Mouse (Mus musculus): ENCODE measurements around the gene Hist2h2bb. TPM values are rescaled to one million over a fixed set of nuclear protein-coding genes. Genes with fewer than 3 reads are reported as not detected.

The Hist2h2bb gene
- polyA plus RNA-seq, 1 experiment from 2014 or later: 13.0 TPM

GRCm38 (mm10) chr3:96247356-96248140 lies 22.0 kb upstream of the Hist2h2bb start:
- Histone ChIP-seq H3K36me3 (ENCODE audit: control insufficient read depth, insufficient read depth, low read length) (no peaks in the 10 kb centered on the region), H3K9me3 (ENCODE audit: control insufficient read depth, low read length) (no peaks in the 10 kb centered on the region), H3K9ac (ENCODE audit: low read length) (peak overlapping the region; percentile 68), H3K27ac (ENCODE audit: low read length) (peak overlapping the region; percentile 29; the same call in 1 of the 2 replicates), H3K4me1 (replicated peaks; ENCODE audit: control insufficient read depth, insufficient read depth, low read length) (peaks cover 19% of the 10 kb centered on the region), H3K4me2 (ENCODE audit: low read depth, low read length) (peak overlapping the region; percentile 46), H3K4me3 (ENCODE audit: low read length) (peak overlapping the region; percentile 53), H3K27me3 (ENCODE audit: control insufficient read depth, insufficient read depth, low read depth, low read length) (no peaks in the 10 kb centered on the region; the same call in 1 of the 2 replicates)
- WGBS: 3% methylated on average over 11 of the region's 11 CpGs
- ATAC-seq (ENCODE audit: low read depth): no peak

GRCm38 (mm10) chr3:96248141-96249033 lies 21.2 kb upstream of the Hist2h2bb start:
- Histone ChIP-seq H3K9me3 (ENCODE audit: control insufficient read depth, low read length) (no peaks in the 10 kb centered on the region), H3K27ac (ENCODE audit: low read length) (no peak overlapping the region), H3K4me1 (replicated peaks; ENCODE audit: control insufficient read depth, insufficient read depth, low read length) (peaks cover 19% of the 10 kb centered on the region), H3K36me3 (ENCODE audit: control insufficient read depth, insufficient read depth, low read length) (no peaks in the 10 kb centered on the region), H3K4me3 (ENCODE audit: low read length) (peak overlapping the region; percentile 53), H3K4me2 (ENCODE audit: low read depth, low read length) (peak overlapping the region; percentile 46), H3K27me3 (ENCODE audit: control insufficient read depth, insufficient read depth, low read depth, low read length) (peaks cover 6% of the 10 kb centered on the region; the same call in 1 of the 2 replicates), H3K9ac (ENCODE audit: low read length) (peak overlapping the region; percentile 68)
- no peak for ATAC-seq (ENCODE audit: low read depth)
- WGBS: 31% methylated on average over 6 of the region's 6 CpGs

- Histone ChIP-seq H3K9me3 (ENCODE audit: control insufficient read depth, low read length) (no peaks in the 10 kb centered on the region), H3K4me3 (ENCODE audit: low read length) (peak overlapping the region; percentile 53), H3K36me3 (ENCODE audit: control insufficient read depth, insufficient read depth, low read length) (no peaks in the 10 kb centered on the region), H3K27me3 (ENCODE audit: control insufficient read depth, insufficient read depth, low read depth, low read length) (peaks cover 9% of the 10 kb centered on the region; the same call in 1 of the 2 replicates), H3K4me2 (ENCODE audit: low read depth, low read length) (peak overlapping the region; percentile 46), H3K9ac (ENCODE audit: low read length) (peak overlapping the region; percentile 37), H3K4me1 (replicated peaks; ENCODE audit: control insufficient read depth, insufficient read depth, low read length) (peaks cover 17% of the 10 kb centered on the region), H3K27ac (ENCODE audit: low read length) (no peak overlapping the region)
- no peak for ATAC-seq (ENCODE audit: low read depth)
- WGBS: 46% methylated on average over 4 of the region's 4 CpGs
These were observed 20.6 kb upstream of the Hist2h2bb start for GRCm38 (mm10) chr3:96249034-96249345.

GRCm38 (mm10) chr3:96250890-96251289 lies 18.7 kb upstream of the Hist2h2bb start:
- Histone ChIP-seq H3K27me3 (ENCODE audit: control insufficient read depth, insufficient read depth, low read depth, low read length) (peaks cover 20% of the 10 kb centered on the region), H3K4me3 (ENCODE audit: low read length) (no peak overlapping the region), H3K4me1 (replicated peaks; ENCODE audit: control insufficient read depth, insufficient read depth, low read length) (peaks cover 14% of the 10 kb centered on the region), H3K36me3 (ENCODE audit: control insufficient read depth, insufficient read depth, low read length) (no peaks in the 10 kb centered on the region), H3K27ac (ENCODE audit: low read length) (no peak overlapping the region), H3K9ac (ENCODE audit: low read length) (no peak overlapping the region), H3K9me3 (ENCODE audit: control insufficient read depth, low read length) (no peaks in the 10 kb centered on the region), H3K4me2 (ENCODE audit: low read depth, low read length) (no peak overlapping the region)
- no peak for ATAC-seq (ENCODE audit: low read depth)
- 62% methylated on average over 3 of the region's 3 CpGs for WGBS

GRCm38 (mm10) chr3:96251787-96252186 lies 17.8 kb upstream of the Hist2h2bb start:
- ATAC-seq (ENCODE audit: low read depth): no peak
- no peak overlapping the region for H3K27ac ChIP-seq (ENCODE audit: low read length)
- H3K9me3 ChIP-seq (ENCODE audit: control insufficient read depth, low read length): no peaks in the 10 kb centered on the region
- peaks cover 14% of the 10 kb centered on the region for H3K4me1 ChIP-seq (replicated peaks; ENCODE audit: control insufficient read depth, insufficient read depth, low read length)
- WGBS: 79% methylated on average over 3 of the region's 3 CpGs
- H3K4me3 ChIP-seq (ENCODE audit: low read length): no peak overlapping the region
- H3K9ac ChIP-seq (ENCODE audit: low read length): no peak overlapping the region
- no peaks in the 10 kb centered on the region for H3K36me3 ChIP-seq (ENCODE audit: control insufficient read depth, insufficient read depth, low read length)
- peaks cover 20% of the 10 kb centered on the region for H3K27me3 ChIP-seq (ENCODE audit: control insufficient read depth, insufficient read depth, low read depth, low read length)
- no peak overlapping the region for H3K4me2 ChIP-seq (ENCODE audit: low read depth, low read length)

- H3K27ac ChIP-seq (ENCODE audit: low read length): no peak overlapping the region
- no peaks in the 10 kb centered on the region for H3K36me3 ChIP-seq (ENCODE audit: control insufficient read depth, insufficient read depth, low read length)
- no peak overlapping the region for H3K9ac ChIP-seq (ENCODE audit: low read length)
- WGBS: 38% methylated on average over 10 of the region's 10 CpGs
- 0 out of 2 replicates have a peak, but pooled peaks cover 2% of the 10 kb centered on the region for H3K4me1 ChIP-seq (replicated peaks; ENCODE audit: control insufficient read depth, insufficient read depth, low read length)
- no peaks in the 10 kb centered on the region for H3K9me3 ChIP-seq (ENCODE audit: control insufficient read depth, low read length)
- no peak overlapping the region for H3K4me2 ChIP-seq (ENCODE audit: low read depth, low read length)
- H3K27me3 ChIP-seq (ENCODE audit: control insufficient read depth, insufficient read depth, low read depth, low read length): peaks cover 20% of the 10 kb centered on the region
- H3K4me3 ChIP-seq (ENCODE audit: low read length): no peak overlapping the region
- ATAC-seq (ENCODE audit: low read depth): no peak
These were observed 14.7 kb upstream of the Hist2h2bb start for GRCm38 (mm10) chr3:96254683-96255355.

- Histone ChIP-seq H3K4me1 (replicated peaks; ENCODE audit: control insufficient read depth, insufficient read depth, low read length) (0 out of 2 replicates have a peak, but pooled peaks cover 2% of the 10 kb centered on the region), H3K4me3 (ENCODE audit: low read length) (no peak overlapping the region), H3K4me2 (ENCODE audit: low read depth, low read length) (no peak overlapping the region), H3K9ac (ENCODE audit: low read length) (no peak overlapping the region), H3K27me3 (ENCODE audit: control insufficient read depth, insufficient read depth, low read depth, low read length) (peaks cover 20% of the 10 kb centered on the region), H3K36me3 (ENCODE audit: control insufficient read depth, insufficient read depth, low read length) (no peaks in the 10 kb centered on the region), H3K27ac (ENCODE audit: low read length) (0 out of 2 replicates have a peak overlapping the region, but pooled peaks have one; percentile 31), H3K9me3 (ENCODE audit: control insufficient read depth, low read length) (no peaks in the 10 kb centered on the region)
- no peak for ATAC-seq (ENCODE audit: low read depth)
- 53% methylated on average over 5 of the region's 5 CpGs for WGBS
These were observed 13.5 kb upstream of the Hist2h2bb start for GRCm38 (mm10) chr3:96255926-96256593.

GRCm38 (mm10) chr3:96257190-96257589 lies 12.4 kb upstream of the Hist2h2bb start:
- H3K4me3 ChIP-seq (ENCODE audit: low read length): no peak overlapping the region
- H3K9ac ChIP-seq (ENCODE audit: low read length): no peak overlapping the region
- no peak for ATAC-seq (ENCODE audit: low read depth)
- WGBS: 50% methylated on average over 3 of the region's 3 CpGs
- H3K27me3 ChIP-seq (ENCODE audit: control insufficient read depth, insufficient read depth, low read depth, low read length): peaks cover 20% of the 10 kb centered on the region
- peaks cover 7% of the 10 kb centered on the region for H3K4me1 ChIP-seq (replicated peaks; ENCODE audit: control insufficient read depth, insufficient read depth, low read length)
- no peaks in the 10 kb centered on the region for H3K9me3 ChIP-seq (ENCODE audit: control insufficient read depth, low read length)
- no peak overlapping the region for H3K4me2 ChIP-seq (ENCODE audit: low read depth, low read length)
- no peaks in the 10 kb centered on the region for H3K36me3 ChIP-seq (ENCODE audit: control insufficient read depth, insufficient read depth, low read length)
- no peak overlapping the region for H3K27ac ChIP-seq (ENCODE audit: low read length)

Measured in lung, embryonic 16.5 days (tissue).